Mouse (Mus musculus) embryonic facial prominence, embryonic 12.5 days (tissue): ENCODE data around the gene Nav2. TPM values are rescaled to one million over a fixed set of nuclear protein-coding genes. Genes with fewer than 3 reads are reported as not detected.

ENCODE experiments used
- ATAC-seq: fragments of 200-750 bp; cut with Nextera tagmentation; 2 replicates; pipeline ENCODE4 v1.8.0; 2017; ENCODE audit not compliant: insufficient number of reproducible peaks, insufficient read depth, low FRiP score, low TSS enrichment
- H3K27ac ChIP-seq: fragments of 300-500 bp; sonication (generic); 2 replicates; pipeline ENCODE4 v1.5.1; 2016; ENCODE audit warnings: mild to moderate bottlenecking
- H3K27me3 ChIP-seq: fragments of 300-500 bp; sonication (generic); 2 replicates; pipeline ENCODE4 v1.6.1; 2016; ENCODE audit warnings: mild to moderate bottlenecking, moderate library complexity
- H3K36me3 ChIP-seq: fragments of 300-500 bp; sonication (generic); 2 replicates; pipeline ENCODE4 v1.6.1; 2016; ENCODE audit warnings: mild to moderate bottlenecking
- H3K4me1 ChIP-seq: fragments of 300-500 bp; sonication (generic); 2 replicates; pipeline ENCODE4 v1.6.1; 2016
- H3K4me2 ChIP-seq: fragments of 300-500 bp; sonication (generic); replicated peaks from 2 replicates; pipeline ENCODE4 v1.6.1; 2016; ENCODE audit warnings: mild to moderate bottlenecking, moderate library complexity
- H3K4me3 ChIP-seq: fragments of 300-500 bp; sonication (generic); 2 replicates; pipeline ENCODE4 v1.5.1; 2016; ENCODE audit warnings: mild to moderate bottlenecking
- H3K9ac ChIP-seq: fragments of 300-500 bp; sonication (generic); 2 replicates; pipeline ENCODE4 v1.6.1; 2016; ENCODE audit warnings: mild to moderate bottlenecking, moderate library complexity
- H3K9me3 ChIP-seq: fragments of 300-500 bp; sonication (generic); 2 replicates; pipeline ENCODE4 v1.6.1; 2016; ENCODE audit warnings: mild to moderate bottlenecking, moderate library complexity
- WGBS: fragments of 180-500 bp; shearing (Covaris S2); methylation state at CpG from one replicate; pipeline ENCODE4 v1.1.7; 2016; 5-methylcytosine and 5-hydroxymethylcytosine counted together
- polyA plus RNA-seq: library from polyadenylated mRNA; unstranded; fragments of >200 nt; fragmentation: Nextera tagmentation; extraction: Ambion mirVana; gene quantifications from 2 replicates; pipeline ENCODE4 v1.2.1, GENCODE M21; 2016

The Nav2 gene
- polyA plus RNA-seq, 1 experiment from 2014 or later, result 14.2 TPM

DNA sequence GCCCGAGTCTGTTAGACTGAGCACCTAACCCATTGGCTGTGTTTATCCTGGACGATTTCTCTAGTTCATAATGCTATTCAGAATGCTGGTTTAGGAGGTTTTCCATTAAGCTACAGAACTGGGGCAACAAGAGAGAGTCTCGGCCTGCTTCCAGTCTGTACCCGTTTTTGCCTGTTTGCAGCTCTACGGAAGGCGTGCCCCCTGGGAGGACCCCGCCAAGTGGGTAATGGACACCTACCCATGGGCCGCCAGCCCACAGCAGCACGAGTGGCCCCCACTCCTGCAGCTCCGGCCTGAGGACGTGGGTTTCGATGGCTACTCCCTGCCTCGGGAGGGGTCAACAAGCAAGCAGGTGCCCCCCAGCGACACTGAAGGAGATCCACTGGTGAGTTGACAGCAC, 695.7 kb downstream of the Nav2 start:
- Histone ChIP-seq H3K4me3 (no peak overlapping the region), H3K9ac (no peak overlapping the region), H3K36me3 (peaks cover 15% of the 10 kb centered on the region; the same call in 1 of the 2 replicates), H3K27me3 (no peaks in the 10 kb centered on the region), H3K27ac (no peak overlapping the region), H3K9me3 (no peaks in the 10 kb centered on the region), H3K4me2 (no peak overlapping the region), H3K4me1 (no peaks in the 10 kb centered on the region)
- 86% methylated on average over 14 of the region's 14 CpGs for WGBS
- no peak for ATAC-seq

GRCm38 (mm10) chr7:49604965-49605795, 696.7 kb downstream of the Nav2 start:
- 88% methylated on average over 15 of the region's 15 CpGs for WGBS
- H3K4me2 ChIP-seq, result no peak overlapping the region
- H3K9me3 ChIP-seq, result no peaks in the 10 kb centered on the region
- no peaks in the 10 kb centered on the region for H3K4me1 ChIP-seq
- no peak overlapping the region for H3K9ac ChIP-seq
- H3K27ac ChIP-seq, result no peak overlapping the region
- ATAC-seq, result no peak
- H3K36me3 ChIP-seq, result peaks cover 9% of the 10 kb centered on the region; the same call in 1 of the 2 replicates
- no peaks in the 10 kb centered on the region for H3K27me3 ChIP-seq
- no peak overlapping the region for H3K4me3 ChIP-seq

- ATAC-seq, result no peak
- WGBS, result 10% methylated on average over 6 of the region's 7 CpGs
- Histone ChIP-seq H3K9me3 (no peaks in the 10 kb centered on the region), H3K27me3 (peaks cover 10% of the 10 kb centered on the region; the same call in 1 of the 2 replicates), H3K9ac (no peak overlapping the region), H3K36me3 (no peaks in the 10 kb centered on the region), H3K4me3 (no peak overlapping the region), H3K4me1 (no peaks in the 10 kb centered on the region), H3K4me2 (peak overlapping the region; percentile 37), H3K27ac (no peak overlapping the region)
Measured at GRCm38 (mm10) chr7:49616258-49616735, 707.8 kb downstream of the Nav2 start.

DNA sequence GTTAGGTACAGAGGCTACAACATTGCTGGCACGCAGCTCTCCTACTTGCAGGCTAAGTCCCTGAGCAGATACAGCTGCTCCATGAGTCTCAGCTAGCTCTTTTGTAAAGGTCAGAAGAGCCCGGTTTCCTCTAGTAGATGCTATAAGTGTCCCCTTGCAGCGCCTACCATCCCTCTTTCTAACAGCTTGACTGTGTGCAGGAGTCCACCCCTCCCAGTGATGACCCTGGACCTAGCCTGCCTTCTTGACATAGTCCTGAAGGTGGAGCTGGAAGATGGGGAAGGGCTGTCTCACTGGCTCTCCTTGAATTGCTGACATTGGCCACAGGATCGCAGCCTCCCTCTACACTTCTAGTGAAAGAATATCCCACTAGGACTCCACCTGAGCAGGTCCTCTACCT, 708.6 kb downstream of the Nav2 start:
- Histone ChIP-seq H3K4me2 (no peak overlapping the region), H3K27ac (no peak overlapping the region), H3K36me3 (no peaks in the 10 kb centered on the region), H3K4me1 (no peaks in the 10 kb centered on the region), H3K4me3 (no peak overlapping the region), H3K27me3 (peaks cover 11% of the 10 kb centered on the region), H3K9me3 (no peaks in the 10 kb centered on the region), H3K9ac (no peak overlapping the region)
- ATAC-seq, result no peak
- 78% methylated on average over 4 of the region's 4 CpGs for WGBS

- no peaks in the 10 kb centered on the region for H3K36me3 ChIP-seq
- H3K9ac ChIP-seq, result no peak overlapping the region
- no peak overlapping the region for H3K4me3 ChIP-seq
- H3K4me2 ChIP-seq, result no peak overlapping the region
- H3K27ac ChIP-seq, result no peak overlapping the region
- H3K9me3 ChIP-seq, result no peaks in the 10 kb centered on the region
- ATAC-seq, result no peak
- H3K4me1 ChIP-seq, result no peaks in the 10 kb centered on the region
- peaks cover 23% of the 10 kb centered on the region for H3K27me3 ChIP-seq
- WGBS, result 79% methylated on average over 1 of the region's 1 CpGs
Measured at GRCm38 (mm10) chr7:49620160-49620559, 711.6 kb downstream of the Nav2 start.

DNA sequence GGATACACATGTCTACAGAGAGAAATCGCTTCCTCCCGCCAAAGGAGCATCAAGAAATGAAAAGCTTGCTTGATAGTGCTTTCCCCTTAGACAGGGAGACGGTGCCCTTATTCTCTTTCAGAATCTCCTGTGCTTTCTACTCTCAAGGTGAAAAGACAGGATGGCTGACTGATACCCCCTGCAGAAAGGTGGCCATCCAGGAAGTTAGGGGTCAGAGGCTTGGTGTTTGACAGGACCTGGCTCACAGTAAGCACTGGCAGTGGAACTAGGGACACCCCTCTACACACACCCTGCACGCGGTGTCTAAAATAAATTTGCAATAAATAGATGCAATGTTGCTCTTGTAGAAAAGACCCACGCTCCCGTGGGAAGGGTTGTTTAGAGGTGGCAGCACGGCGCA, 723.4 kb downstream of the Nav2 start:
- no peaks in the 10 kb centered on the region for H3K9me3 ChIP-seq
- H3K27ac ChIP-seq, result no peak overlapping the region
- H3K4me2 ChIP-seq, result 0 out of 2 replicates have a peak overlapping the region, but pooled peaks have one; percentile 13
- H3K4me1 ChIP-seq, result peaks cover 4% of the 10 kb centered on the region; the same call in 1 of the 2 replicates
- H3K27me3 ChIP-seq, result peaks cover 82% of the 10 kb centered on the region
- H3K4me3 ChIP-seq, result no peak overlapping the region
- ATAC-seq, result no peak
- WGBS, result 11% methylated on average over 9 of the region's 9 CpGs
- no peaks in the 10 kb centered on the region for H3K36me3 ChIP-seq
- no peak overlapping the region for H3K9ac ChIP-seq

- H3K4me3 ChIP-seq, result no peak overlapping the region
- H3K9me3 ChIP-seq, result no peaks in the 10 kb centered on the region
- H3K4me1 ChIP-seq, result peaks cover 4% of the 10 kb centered on the region; the same call in 1 of the 2 replicates
- H3K4me2 ChIP-seq, result peak overlapping the region; percentile 13; the same call in 1 of the 2 replicates
- H3K36me3 ChIP-seq, result no peaks in the 10 kb centered on the region
- ATAC-seq, result no peak
- H3K27ac ChIP-seq, result no peak overlapping the region
- H3K9ac ChIP-seq, result no peak overlapping the region
- WGBS, result 5% methylated on average over 24 of the region's 24 CpGs
- H3K27me3 ChIP-seq, result peaks cover 82% of the 10 kb centered on the region
Measured at GRCm38 (mm10) chr7:49632391-49632790, 723.9 kb downstream of the Nav2 start.

DNA sequence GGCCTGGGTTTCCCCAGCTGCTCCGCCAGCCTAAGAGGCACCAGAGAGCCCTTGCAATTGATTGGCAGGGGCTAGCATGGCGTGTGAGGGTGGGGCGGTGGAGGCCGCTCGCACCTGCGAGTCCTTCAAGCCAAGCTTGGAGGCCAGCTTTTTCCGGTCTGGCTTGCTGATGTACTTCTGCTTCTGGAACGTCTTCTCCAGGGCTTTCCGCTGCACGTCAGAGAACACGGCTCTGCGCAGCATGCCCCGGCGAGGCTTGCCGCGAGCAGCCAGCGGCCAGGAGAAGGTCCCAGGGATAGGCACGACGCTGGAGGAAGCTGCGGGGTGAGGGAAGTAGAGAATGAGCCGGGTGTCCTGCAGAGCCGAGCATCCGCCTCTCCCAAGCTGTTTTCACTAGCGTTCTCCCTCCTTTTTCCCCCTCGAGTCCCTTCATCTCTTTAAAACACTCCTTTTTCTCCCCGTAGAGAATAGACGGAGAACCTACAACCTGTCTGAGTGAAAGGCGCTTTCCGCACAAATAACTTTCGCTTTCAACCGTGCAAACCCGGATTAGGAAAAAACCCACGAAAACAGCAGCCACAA, 725.0 kb downstream of the Nav2 start:
- Histone ChIP-seq H3K9ac (no peak overlapping the region), H3K4me2 (peak overlapping the region; percentile 42), H3K9me3 (no peaks in the 10 kb centered on the region), H3K27me3 (peaks cover 84% of the 10 kb centered on the region), H3K36me3 (no peaks in the 10 kb centered on the region), H3K27ac (no peak overlapping the region), H3K4me1 (peaks cover 4% of the 10 kb centered on the region; the same call in 1 of the 2 replicates), H3K4me3 (peak overlapping the region; percentile 18)
- WGBS, result under 1% methylated on average over 33 of the region's 33 CpGs
- ATAC-seq, result no peak

DNA sequence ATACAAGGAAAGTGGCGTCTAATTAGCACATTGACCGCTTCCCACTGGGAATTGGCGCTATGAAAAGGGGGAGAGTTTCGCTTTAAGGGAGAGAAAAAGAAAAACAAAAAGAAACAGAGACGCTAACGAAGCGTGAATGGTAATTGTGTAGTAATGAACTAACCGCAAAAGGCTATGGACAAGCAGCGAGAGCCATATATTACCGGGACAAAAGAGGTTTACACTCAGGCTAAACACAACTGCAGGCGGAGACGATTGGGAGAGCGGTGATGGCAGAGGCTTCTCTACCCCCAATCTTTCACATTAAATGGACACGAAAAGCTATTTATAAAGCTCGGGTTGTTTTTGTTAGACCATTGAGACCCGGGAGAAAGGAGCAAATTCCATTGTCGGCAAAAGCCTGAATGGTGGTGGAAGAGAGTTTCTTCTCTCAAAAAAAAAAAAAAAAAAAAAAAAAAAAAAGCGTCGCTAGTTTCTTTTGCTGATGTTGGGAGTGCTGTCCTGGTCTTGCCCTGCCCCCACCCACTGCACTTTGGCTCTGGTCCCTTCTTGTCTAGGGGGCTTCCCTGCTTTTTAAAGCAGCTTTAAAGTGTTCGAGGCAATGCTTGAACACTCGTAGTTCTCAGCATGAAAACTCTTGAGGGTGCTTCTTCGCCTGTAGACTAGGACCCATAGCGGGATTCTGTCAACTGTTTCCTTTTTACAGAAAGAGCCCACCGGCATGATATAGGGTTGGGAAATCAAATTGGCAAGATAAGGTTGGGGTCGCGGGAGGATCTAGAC, 726.0 kb downstream of the Nav2 start:
- no peaks in the 10 kb centered on the region for H3K36me3 ChIP-seq
- under 1% methylated on average over 26 of the region's 26 CpGs for WGBS
- no peak overlapping the region for H3K4me3 ChIP-seq
- ATAC-seq, result no peak
- peaks cover 4% of the 10 kb centered on the region; the same call in 1 of the 2 replicates for H3K4me1 ChIP-seq
- no peaks in the 10 kb centered on the region for H3K9me3 ChIP-seq
- H3K27me3 ChIP-seq, result peaks cover 89% of the 10 kb centered on the region
- H3K27ac ChIP-seq, result no peak overlapping the region
- H3K9ac ChIP-seq, result no peak overlapping the region
- H3K4me2 ChIP-seq, result no peak overlapping the region

DNA sequence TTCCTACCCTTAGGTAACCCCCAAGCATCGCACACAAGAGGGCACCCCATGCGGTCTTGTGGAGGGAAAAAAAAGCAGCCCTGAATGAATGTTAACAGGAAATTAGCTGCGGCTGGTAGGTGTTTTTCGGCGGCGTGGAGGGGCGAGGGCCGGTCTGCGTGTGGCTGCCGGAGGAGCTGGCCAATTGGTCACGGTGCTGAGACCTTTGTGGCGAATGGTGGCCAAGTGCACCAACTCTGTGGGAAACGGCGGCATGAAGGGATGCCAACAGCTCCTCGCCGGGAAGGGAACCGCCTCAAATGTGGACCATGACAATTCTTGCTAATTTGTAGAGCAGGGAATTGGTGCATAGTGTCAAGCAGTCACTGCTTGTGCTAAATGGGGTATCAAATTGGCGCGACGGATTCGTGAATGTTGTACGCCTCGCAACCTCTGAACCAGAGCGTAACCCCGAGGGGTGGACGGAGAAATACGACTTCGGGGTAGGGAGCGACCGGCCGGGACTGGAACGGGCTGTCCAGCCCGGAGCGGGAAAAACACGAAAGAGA, 726.6 kb downstream of the Nav2 start:
- peaks cover 91% of the 10 kb centered on the region for H3K27me3 ChIP-seq
- no peak overlapping the region for H3K4me3 ChIP-seq
- ATAC-seq, result no peak
- under 1% methylated on average over 35 of the region's 35 CpGs for WGBS
- no peak overlapping the region for H3K4me2 ChIP-seq
- H3K4me1 ChIP-seq, result peaks cover 4% of the 10 kb centered on the region; the same call in 1 of the 2 replicates
- H3K9ac ChIP-seq, result no peak overlapping the region
- no peak overlapping the region for H3K27ac ChIP-seq
- no peaks in the 10 kb centered on the region for H3K9me3 ChIP-seq
- no peaks in the 10 kb centered on the region for H3K36me3 ChIP-seq

DNA sequence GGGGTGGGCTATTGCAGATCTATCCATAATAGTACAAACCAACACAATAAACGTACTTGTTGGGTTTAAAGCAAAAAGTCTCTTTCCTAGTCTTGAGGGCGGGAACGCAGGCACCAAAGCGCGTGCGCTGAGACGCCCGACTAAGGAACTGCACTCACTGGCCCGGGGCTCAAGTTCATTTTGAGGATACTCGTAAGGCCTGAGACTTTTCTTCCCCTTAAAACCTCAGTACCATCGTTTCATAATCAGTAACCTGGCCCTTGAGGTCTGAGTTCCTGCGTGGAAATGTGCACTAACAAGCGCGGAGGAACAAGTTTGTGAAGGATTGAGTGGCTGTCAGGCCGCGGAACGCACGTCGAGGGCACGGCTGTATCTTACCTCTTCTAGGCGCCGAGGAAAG, 727.5 kb downstream of the Nav2 start:
- H3K27me3 ChIP-seq, result peaks cover 91% of the 10 kb centered on the region
- H3K27ac ChIP-seq, result no peak overlapping the region
- H3K9me3 ChIP-seq, result no peaks in the 10 kb centered on the region
- H3K4me3 ChIP-seq, result no peak overlapping the region
- H3K4me2 ChIP-seq, result no peak overlapping the region
- peaks cover 4% of the 10 kb centered on the region; the same call in 1 of the 2 replicates for H3K4me1 ChIP-seq
- ATAC-seq, result no peak
- H3K9ac ChIP-seq, result no peak overlapping the region
- no peaks in the 10 kb centered on the region for H3K36me3 ChIP-seq
- under 1% methylated on average over 22 of the region's 22 CpGs for WGBS
